Mouse (Mus musculus): ENCODE measurements around the gene Sox2. TPM values are rescaled to one million over a fixed set of nuclear protein-coding genes. Genes with fewer than 3 reads are reported as not detected.
A peak's percentile ranks its signal among the peaks of the same experiment; 100 is the strongest.

The Sox2 gene
- polyA plus RNA-seq, 1 experiment from 2014 or later = 5.0 TPM

GRCm38 (mm10) chr3:34639031-34639872 lies 11.0 kb upstream of the Sox2 start:
- Histone ChIP-seq H3K4me3 (ENCODE audit: low read depth, low read length) (no peak overlapping the region), H3K27ac (ENCODE audit: low read depth) (no peak overlapping the region), H3K4me1 (ENCODE audit: insufficient read depth) (no peaks in the 10 kb centered on the region), H3K9me3 (ENCODE audit: low read depth, low read length) (no peaks in the 10 kb centered on the region), H3K36me3 (ENCODE audit: insufficient read depth) (no peaks in the 10 kb centered on the region), H3K27me3 (ENCODE audit: insufficient read depth, low read length) (peaks cover 66% of the 10 kb centered on the region), H3K9ac (no peak overlapping the region), H3K4me2 (no peak overlapping the region)
- ATAC-seq (ENCODE audit: insufficient read depth) (peak; percentile 55; the same call in 1 of the 2 replicates), DNase-seq (peak; percentile 81)
- TF ChIP-seq CTCF (IDR thresholded peaks at IDR 0.05; ENCODE audit: low read depth) = peak; percentile 76
- 5% methylated on average over 24 of the region's 24 CpGs for WGBS

GRCm38 (mm10) chr3:34639873-34640270 lies 10.3 kb upstream of the Sox2 start:
- no peak overlapping the region for H3K4me3 ChIP-seq (ENCODE audit: low read depth, low read length)
- no peak overlapping the region for H3K27ac ChIP-seq (ENCODE audit: low read depth)
- no peak for TF ChIP-seq CTCF (IDR thresholded peaks at IDR 0.05; ENCODE audit: low read depth)
- no peaks in the 10 kb centered on the region for H3K36me3 ChIP-seq (ENCODE audit: insufficient read depth)
- peaks cover 72% of the 10 kb centered on the region for H3K27me3 ChIP-seq (ENCODE audit: insufficient read depth, low read length)
- no peak overlapping the region for H3K4me2 ChIP-seq
- no peak overlapping the region for H3K9ac ChIP-seq
- DNase-seq = no peak
- no peaks in the 10 kb centered on the region for H3K9me3 ChIP-seq (ENCODE audit: low read depth, low read length)
- 4% methylated on average over 10 of the region's 10 CpGs for WGBS
- no peak for ATAC-seq (ENCODE audit: insufficient read depth)
- no peaks in the 10 kb centered on the region for H3K4me1 ChIP-seq (ENCODE audit: insufficient read depth)

DNA sequence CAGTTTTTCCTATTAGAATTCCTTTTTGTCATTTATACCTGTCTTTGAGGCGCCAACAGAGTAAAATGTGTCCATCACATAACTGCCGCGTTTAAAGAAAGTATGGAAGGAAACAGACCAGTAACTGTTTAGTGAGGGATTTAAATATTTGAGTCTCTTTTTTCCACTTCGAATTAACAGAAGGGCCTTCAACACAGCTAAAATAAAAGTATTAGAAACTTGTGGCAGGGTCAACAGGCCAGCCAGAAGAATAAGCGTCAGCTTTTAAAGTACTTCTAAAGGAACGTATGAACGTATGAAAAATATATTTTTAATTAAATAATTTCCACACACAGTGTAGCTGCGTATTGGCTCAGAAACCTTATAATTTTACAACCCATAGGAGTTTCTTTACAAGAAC lies 9.9 kb upstream of the Sox2 start:
- no peak for TF ChIP-seq CTCF (IDR thresholded peaks at IDR 0.05; ENCODE audit: low read depth)
- 6% methylated on average over 8 of the region's 8 CpGs for WGBS
- peaks cover 76% of the 10 kb centered on the region for H3K27me3 ChIP-seq (ENCODE audit: insufficient read depth, low read length)
- no peak overlapping the region for H3K9ac ChIP-seq
- H3K4me2 ChIP-seq = no peak overlapping the region
- no peaks in the 10 kb centered on the region for H3K36me3 ChIP-seq (ENCODE audit: insufficient read depth)
- H3K4me1 ChIP-seq (ENCODE audit: insufficient read depth) = no peaks in the 10 kb centered on the region
- H3K9me3 ChIP-seq (ENCODE audit: low read depth, low read length) = no peaks in the 10 kb centered on the region
- no peak for DNase-seq
- ATAC-seq (ENCODE audit: insufficient read depth) = no peak
- H3K27ac ChIP-seq (ENCODE audit: low read depth) = no peak overlapping the region
- no peak overlapping the region for H3K4me3 ChIP-seq (ENCODE audit: low read depth, low read length)

DNA sequence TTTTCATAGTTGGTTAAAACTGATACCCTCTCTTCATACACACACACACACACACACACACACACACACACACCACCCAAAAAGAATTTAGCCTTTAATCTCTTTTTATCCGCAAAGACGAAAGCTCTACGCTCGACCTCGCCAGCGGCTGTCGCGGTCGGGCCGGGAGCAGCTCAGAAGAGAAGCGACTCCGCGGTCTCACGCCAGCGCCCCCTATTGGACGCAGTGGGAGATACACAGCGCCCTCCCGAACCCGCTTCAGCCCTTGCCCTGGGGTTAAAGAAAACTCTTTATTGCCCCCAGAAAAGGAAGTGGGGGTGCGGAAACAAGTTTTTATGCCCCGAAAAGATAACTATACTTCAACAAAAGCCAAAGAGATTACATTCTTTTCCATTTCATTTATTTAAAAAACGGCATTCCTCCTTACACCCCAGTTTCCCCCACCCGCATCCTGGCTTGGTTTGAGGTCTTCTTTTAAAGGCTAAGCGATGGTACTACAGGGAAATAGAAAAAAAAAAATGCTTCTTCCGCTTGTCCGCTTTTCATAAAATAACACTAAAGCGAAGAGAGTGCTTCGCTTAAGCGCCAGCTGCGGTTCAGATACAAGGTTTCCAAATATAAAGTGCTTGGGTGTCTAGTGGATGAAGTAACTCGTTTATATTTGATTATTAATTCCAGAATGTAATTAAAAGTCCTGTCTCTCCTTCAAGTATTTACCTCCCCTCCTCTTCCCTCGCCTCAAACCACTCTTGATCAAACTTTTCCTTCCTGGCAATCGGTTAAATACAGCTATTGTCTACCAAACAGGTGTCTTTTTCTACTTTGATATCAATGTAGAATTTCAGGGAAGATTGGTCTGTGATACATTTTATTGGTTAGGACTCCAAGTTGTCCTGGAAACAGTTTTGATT lies 9.3 kb upstream of the Sox2 start:
- peak; percentile 85 for TF ChIP-seq CTCF (IDR thresholded peaks at IDR 0.05; ENCODE audit: low read depth)
- WGBS = 4% methylated on average over 33 of the region's 33 CpGs
- no peak overlapping the region for H3K4me2 ChIP-seq
- ATAC-seq (ENCODE audit: insufficient read depth) (no peak), DNase-seq (peak; percentile 84)
- H3K36me3 ChIP-seq (ENCODE audit: insufficient read depth) = no peaks in the 10 kb centered on the region
- no peak overlapping the region for H3K9ac ChIP-seq
- peaks cover 82% of the 10 kb centered on the region for H3K27me3 ChIP-seq (ENCODE audit: insufficient read depth, low read length)
- H3K4me3 ChIP-seq (ENCODE audit: low read depth, low read length) = no peak overlapping the region
- H3K4me1 ChIP-seq (ENCODE audit: insufficient read depth) = no peaks in the 10 kb centered on the region
- H3K27ac ChIP-seq (ENCODE audit: low read depth) = no peak overlapping the region
- no peaks in the 10 kb centered on the region for H3K9me3 ChIP-seq (ENCODE audit: low read depth, low read length)

- peaks cover 92% of the 10 kb centered on the region for H3K27me3 ChIP-seq (ENCODE audit: insufficient read depth, low read length)
- H3K9ac ChIP-seq = no peak overlapping the region
- H3K4me2 ChIP-seq = peak overlapping the region; percentile 47
- ATAC-seq (ENCODE audit: insufficient read depth) = no peak
- H3K4me3 ChIP-seq (ENCODE audit: low read depth, low read length) = peak overlapping the region; percentile 15; the same call in 1 of the 2 replicates
- H3K9me3 ChIP-seq (ENCODE audit: low read depth, low read length) = no peaks in the 10 kb centered on the region
- no peak for TF ChIP-seq CTCF (IDR thresholded peaks at IDR 0.05; ENCODE audit: low read depth)
- no peak for DNase-seq
- 2% methylated on average over 38 of the region's 38 CpGs for WGBS
- H3K27ac ChIP-seq (ENCODE audit: low read depth) = no peak overlapping the region
- H3K36me3 ChIP-seq (ENCODE audit: insufficient read depth) = no peaks in the 10 kb centered on the region
- H3K4me1 ChIP-seq (ENCODE audit: insufficient read depth) = no peaks in the 10 kb centered on the region
These were observed 8.3 kb upstream of the Sox2 start for GRCm38 (mm10) chr3:34641756-34642497.

GRCm38 (mm10) chr3:34642498-34642941 lies 7.7 kb upstream of the Sox2 start:
- no peaks in the 10 kb centered on the region for H3K36me3 ChIP-seq (ENCODE audit: insufficient read depth)
- DNase-seq = peak; percentile 65
- under 1% methylated on average over 20 of the region's 20 CpGs for WGBS
- H3K27me3 ChIP-seq (ENCODE audit: insufficient read depth, low read length) = peaks cover 96% of the 10 kb centered on the region
- 0 out of 2 replicates have a peak, but pooled peaks have one; percentile 26 for ATAC-seq (ENCODE audit: insufficient read depth)
- no peaks in the 10 kb centered on the region for H3K9me3 ChIP-seq (ENCODE audit: low read depth, low read length)
- no peaks in the 10 kb centered on the region for H3K4me1 ChIP-seq (ENCODE audit: insufficient read depth)
- TF ChIP-seq CTCF (IDR thresholded peaks at IDR 0.05; ENCODE audit: low read depth) = no peak
- peak overlapping the region; percentile 15; the same call in 1 of the 2 replicates for H3K4me3 ChIP-seq (ENCODE audit: low read depth, low read length)
- no peak overlapping the region for H3K9ac ChIP-seq
- H3K27ac ChIP-seq (ENCODE audit: low read depth) = no peak overlapping the region
- H3K4me2 ChIP-seq = peak overlapping the region; percentile 47
